Mouse (Mus musculus) C2C12 (cell line): Measurements from ENCODE around the gene 4930503B20Rik. TPM values are rescaled to one million over a fixed set of nuclear protein-coding genes. Genes with fewer than 3 reads are reported as not detected.
A peak's percentile ranks its signal among the peaks of the same experiment; 100 is the strongest.

Source experiments
- H3K27me3 ChIP-seq: one replicate; pipeline ENCODE4 v1.6.1; 2011; ENCODE audit not compliant: control insufficient read depth, insufficient read depth, insufficient read length
- H3K36me3 ChIP-seq: one replicate; pipeline ENCODE4 v1.6.1; 2011; ENCODE audit not compliant: control insufficient read depth, insufficient read depth
- H3K4me3 ChIP-seq: one replicate; pipeline ENCODE4 v1.5.1; 2011; ENCODE audit warnings: mild to moderate bottlenecking, control low read depth; ENCODE audit not compliant: poor library complexity, insufficient read depth, severe bottlenecking
- H3K79me2 ChIP-seq: one replicate; pipeline ENCODE4 v1.6.1; 2011; ENCODE audit not compliant: control insufficient read depth, insufficient read depth
- H3K79me3 ChIP-seq: one replicate; pipeline ENCODE4 v1.6.1; 2011; ENCODE audit warnings: low read depth, control low read depth
- H3ac ChIP-seq: one replicate; pipeline ENCODE3; 2011; ENCODE audit warnings: low read depth; ENCODE audit not compliant: control insufficient read depth, insufficient read length
- CEBPB ChIP-seq: IDR thresholded peaks from one replicate; pipeline ENCODE4 v1.6.1; 2011; ENCODE audit warnings: low read depth, mild to moderate bottlenecking, control low read depth, moderate library complexity
- CTCF ChIP-seq: IDR thresholded peaks from one replicate; pipeline ENCODE4 v1.5.1; 2011; ENCODE audit not compliant: control insufficient read depth, insufficient read depth, insufficient read length
- FOSL1 ChIP-seq: IDR thresholded peaks from one replicate; pipeline ENCODE4 v1.8.0; 2011; ENCODE audit warnings: mild to moderate bottlenecking, low read length; ENCODE audit not compliant: poor library complexity, insufficient read depth, severe bottlenecking
- MAX ChIP-seq: IDR thresholded peaks from one replicate; pipeline ENCODE4 v1.6.1; 2011; ENCODE audit warnings: mild to moderate bottlenecking, control low read depth
- MYOD1 ChIP-seq: IDR thresholded peaks from one replicate; pipeline ENCODE4 v1.6.1; 2011; ENCODE audit warnings: low read depth; ENCODE audit not compliant: control insufficient read depth, insufficient read length
- MYOG ChIP-seq: IDR thresholded peaks from one replicate; pipeline ENCODE4 v1.6.1; 2011; ENCODE audit not compliant: control insufficient read depth, insufficient read length; ENCODE audit errors: extremely low read depth
- USF1 ChIP-seq: IDR thresholded peaks from one replicate; pipeline ENCODE4 v1.6.1; 2011; ENCODE audit warnings: low read depth, mild to moderate bottlenecking, control low read depth, moderate library complexity
- polyA plus RNA-seq: library from polyadenylated mRNA; unstranded; fragments of >200 nt; fragmentation: generic; extraction: Trizol; gene quantifications from one replicate; pipeline ENCODE4 v1.2.1, GENCODE M21; 2012; ENCODE audit warnings: missing spikeins

4930503B20Rik gene
- polyA plus RNA-seq, 1 experiment: not detected

- Histone ChIP-seq H3K79me3 (no peaks in the 10 kb centered on the region), H3ac (no peak overlapping the region), H3K27me3 (no peaks in the 10 kb centered on the region), H3K4me3 (no peak overlapping the region), H3K36me3 (no peaks in the 10 kb centered on the region), H3K79me2 (no peaks in the 10 kb centered on the region)
- no peak for TF ChIP-seq CTCF
- no peak for TF ChIP-seq MYOG
- TF ChIP-seq FOSL1: no peak
- no peak for TF ChIP-seq MAX
- TF ChIP-seq USF1: peak; percentile 86
These were observed 25.1 kb upstream of the 4930503B20Rik start for GRCm38 (mm10) chr3:146676193-146676592.

- no peaks in the 10 kb centered on the region for H3K36me3 ChIP-seq
These were observed 24.0 kb upstream of the 4930503B20Rik start for GRCm38 (mm10) chr3:146675101-146675500.

GRCm38 (mm10) chr3:146671121-146671520 lies 20.0 kb upstream of the 4930503B20Rik start:
- Histone ChIP-seq H3K27me3 (no peaks in the 10 kb centered on the region), H3ac (no peak overlapping the region), H3K79me3 (no peaks in the 10 kb centered on the region), H3K4me3 (no peak overlapping the region), H3K79me2 (no peaks in the 10 kb centered on the region), H3K36me3 (no peaks in the 10 kb centered on the region)
- no peak for TF ChIP-seq CTCF
- no peak for TF ChIP-seq MYOG
- TF ChIP-seq MYOD1: no peak
- TF ChIP-seq FOSL1: no peak
- no peak for TF ChIP-seq CEBPB
- no peak for TF ChIP-seq MAX
- no peak for TF ChIP-seq USF1

More at GRCm38 (mm10) chr3:146675101-146675500, 24.0 kb upstream of the 4930503B20Rik start:
- Histone ChIP-seq H3K4me3 (no peak overlapping the region), H3ac (no peak overlapping the region), H3K79me2 (no peaks in the 10 kb centered on the region), H3K79me3 (no peaks in the 10 kb centered on the region), H3K27me3 (no peaks in the 10 kb centered on the region)
- TF ChIP-seq FOSL1 (no peak), CTCF (no peak), MYOD1 (no peak), USF1 (no peak), MAX (no peak), CEBPB (no peak), MYOG (no peak)

DNA sequence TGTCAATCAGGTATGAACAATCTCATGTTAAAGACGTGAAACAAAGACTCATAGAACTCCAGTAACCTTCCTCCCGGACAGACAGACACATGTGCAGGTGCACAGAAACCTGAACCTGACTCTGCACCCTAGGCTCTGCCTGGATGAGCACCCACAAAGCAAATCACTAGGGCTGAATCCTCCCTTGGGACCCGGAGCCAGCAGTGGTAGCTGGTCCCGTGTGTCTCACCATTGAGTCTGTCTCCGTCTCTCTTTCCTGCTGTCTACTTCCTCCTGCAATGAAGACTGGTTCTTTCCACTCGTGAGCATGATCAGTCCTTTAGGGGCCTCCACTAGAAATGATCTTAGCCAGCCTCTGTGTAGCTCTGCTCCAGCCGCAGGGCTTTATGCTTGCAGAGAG lies 10.8 kb upstream of the 4930503B20Rik start:
- Histone ChIP-seq H3K79me2 (no peaks in the 10 kb centered on the region), H3K79me3 (no peaks in the 10 kb centered on the region), H3ac (no peak overlapping the region), H3K27me3 (no peaks in the 10 kb centered on the region), H3K4me3 (no peak overlapping the region), H3K36me3 (no peaks in the 10 kb centered on the region)
- no peak for TF ChIP-seq MYOD1
- no peak for TF ChIP-seq FOSL1
- TF ChIP-seq MYOG: no peak
- no peak for TF ChIP-seq CEBPB
- no peak for TF ChIP-seq USF1
- no peak for TF ChIP-seq CTCF
- no peak for TF ChIP-seq MAX

DNA sequence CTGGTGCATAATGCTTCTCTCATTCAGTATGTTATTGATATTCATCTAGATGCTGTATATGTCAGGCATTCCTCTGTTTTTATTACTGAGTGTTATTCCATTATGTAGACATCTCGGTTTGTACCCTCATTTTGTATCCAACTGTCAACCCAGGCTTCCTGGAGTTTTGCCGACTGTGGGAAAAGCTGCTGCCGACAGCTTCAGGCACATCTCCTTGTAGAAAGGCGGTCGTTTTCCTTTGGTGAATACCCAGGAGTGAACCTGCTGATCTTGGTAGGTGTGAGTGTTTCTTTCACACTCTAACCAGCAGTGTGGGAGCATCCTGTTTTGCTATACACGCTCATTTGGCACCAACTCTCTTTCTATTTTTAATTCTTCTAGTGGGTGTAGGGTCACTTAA lies 9.9 kb upstream of the 4930503B20Rik start:
- Histone ChIP-seq H3ac (no peak overlapping the region), H3K27me3 (no peaks in the 10 kb centered on the region), H3K79me3 (no peaks in the 10 kb centered on the region), H3K79me2 (no peaks in the 10 kb centered on the region), H3K4me3 (no peak overlapping the region), H3K36me3 (no peaks in the 10 kb centered on the region)
- TF ChIP-seq CEBPB: no peak
- TF ChIP-seq FOSL1: no peak
- no peak for TF ChIP-seq USF1
- TF ChIP-seq CTCF: no peak
- TF ChIP-seq MYOG: no peak
- no peak for TF ChIP-seq MYOD1
- TF ChIP-seq MAX: no peak

- no peak for TF ChIP-seq FOSL1
- no peak for TF ChIP-seq USF1
- no peak for TF ChIP-seq CEBPB
- TF ChIP-seq MAX: no peak
- no peak for TF ChIP-seq MYOD1
- TF ChIP-seq CTCF: no peak
- Histone ChIP-seq H3K79me2 (no peaks in the 10 kb centered on the region), H3ac (no peak overlapping the region), H3K4me3 (no peak overlapping the region), H3K36me3 (no peaks in the 10 kb centered on the region), H3K27me3 (no peaks in the 10 kb centered on the region), H3K79me3 (no peaks in the 10 kb centered on the region)
These were observed 8.2 kb upstream of the 4930503B20Rik start for GRCm38 (mm10) chr3:146659321-146659720.
